Mouse (Mus musculus): ENCODE measurements around the gene Ska2. TPM values are rescaled to one million over a fixed set of nuclear protein-coding genes. Genes with fewer than 3 reads are reported as not detected.
A peak's percentile ranks its signal among the peaks of the same experiment; 100 is the strongest.

Ska2 gene
- polyA plus RNA-seq, 1 experiment from 2014 or later: 114 TPM

MicroRNA genes within 50 kb of the gene (microRNA counts, 519-probe panel; counts per million panel counts)
- 7,574 counts per million, percentile 94 among the panel's probes with 10 or more counts for microRNA mmu-miR-301a

Small RNA genes lying within 50 kb of the gene (microRNA-seq; reads per million reads assigned to microRNA genes)
- 4,290 reads per million, percentile 88 among the genes with 10 or more reads in this experiment for gene Mir301

Other genes with a start within 250 kb of the Ska2 start
- gene Ypel2, start 115.5 kb upstream of the Ska2 start, polyA plus RNA-seq (2016; fragmentation: Nextera tagmentation; extraction: Ambion mirVana): 8.1 and 8.3 TPM in 2 replicates
- 117 and 121 TPM in 2 replicates for gene Gdpd1, start 35.2 kb upstream of the Ska2 start, polyA plus RNA-seq (2016; fragmentation: Nextera tagmentation; extraction: Ambion mirVana)
- gene Smg8, start 22.5 kb upstream of the Ska2 start, polyA plus RNA-seq (2016; fragmentation: Nextera tagmentation; extraction: Ambion mirVana): 24.9 and 25.0 TPM in 2 replicates
- 11.1 and 14.1 TPM in 2 replicates for gene Prr11, start 526 bp upstream of the Ska2 start, polyA plus RNA-seq (2016; fragmentation: Nextera tagmentation; extraction: Ambion mirVana)
- gene Trim37, start 17.8 kb downstream of the Ska2 start, polyA plus RNA-seq (2016; fragmentation: Nextera tagmentation; extraction: Ambion mirVana): 105 and 114 TPM in 2 replicates
- 18.4 and 20.5 TPM in 2 replicates for gene Ppm1e, start 249.8 kb downstream of the Ska2 start, polyA plus RNA-seq (2016; fragmentation: Nextera tagmentation; extraction: Ambion mirVana)